ENCODE assay signal across 11 mouse cellular contexts in the genomic region with DNA sequence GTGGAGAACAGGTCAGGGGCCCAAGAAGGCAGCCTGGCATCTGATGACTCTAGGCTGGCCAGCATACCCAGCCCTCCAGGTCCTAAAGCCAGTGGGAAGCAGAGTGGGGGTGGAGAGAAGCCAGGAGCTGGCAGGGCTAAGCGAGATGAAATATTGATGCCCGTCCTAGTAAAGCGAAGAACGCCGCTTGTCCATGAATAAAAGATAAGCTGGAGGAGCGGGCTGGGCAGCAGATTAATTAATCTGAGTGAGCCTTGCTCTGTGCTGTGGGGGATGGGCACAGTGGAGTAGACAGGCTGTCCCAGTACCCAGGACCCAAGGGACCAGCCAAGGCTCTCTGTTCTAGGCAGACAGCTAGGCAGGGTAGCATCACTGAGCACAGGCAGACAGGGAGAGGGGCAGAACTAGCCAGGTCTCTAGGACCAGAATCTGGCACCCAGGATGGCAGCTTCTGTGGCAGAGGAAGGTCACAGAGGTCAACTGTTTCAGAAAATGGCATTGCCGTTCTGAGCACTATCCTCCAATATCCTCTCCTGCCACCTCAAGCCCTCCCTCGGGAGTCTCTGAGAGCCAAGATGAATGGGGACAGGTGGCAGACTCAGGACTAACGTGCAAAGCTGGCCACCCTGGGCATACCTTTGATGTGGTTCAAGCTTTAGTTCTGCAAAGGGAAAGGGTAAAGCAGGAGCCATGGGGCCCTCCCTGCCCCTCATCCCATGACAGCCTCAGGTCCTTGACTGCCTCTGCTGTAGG.
DNase-seq lines count a peak whose midpoint lies in the region; ATAC-seq lines count a peak whose summit lies in the region.
"Had no signal": no experiment of that assay in that cellular context is flagged by ENCODE, and none has a peak within 500 bp of the region (broad histone marks: within the 10 kb centered on the region; RNA-seq: fewer than 3 reads in every experiment).

No protein-coding gene starts in this region.

- H3K36me3 ChIP-seq in neural tube, embryonic 11.5 days (ENCODE audit: control insufficient read depth, insufficient read depth, low read length) = no peaks in the 10 kb centered on the region
- H3K36me3 ChIP-seq in midbrain, embryonic 10.5 days = no peaks in the 10 kb centered on the region
- H3K36me3 ChIP-seq: heart, embryonic 12.5 days; liver, embryonic 13.5 days had no signal

- H3K4me2 ChIP-seq in neural tube, embryonic 11.5 days (ENCODE audit: low read depth) = peak overlapping the region; percentile 12; the same call in 1 of the 2 replicates
- H3K4me2 ChIP-seq: heart, embryonic 12.5 days; liver, embryonic 13.5 days had no signal

- H3K4me3 ChIP-seq in neural tube, embryonic 11.5 days (ENCODE audit: low read depth, low read length) = no peak overlapping the region
- 0 out of 2 replicates have a peak overlapping the region, but pooled peaks have one; percentile 24 for H3K4me3 ChIP-seq in midbrain, embryonic 10.5 days
- H3K4me3 ChIP-seq: heart, embryonic 12.5 days; liver, embryonic 13.5 days had no signal

- no peak overlapping the region; the same call in 1 of the 2 replicates for H3K9ac ChIP-seq in neural tube, embryonic 11.5 days (ENCODE audit: low read length)
- H3K9ac ChIP-seq: heart, embryonic 12.5 days; liver, embryonic 13.5 days had no signal

- peak overlapping the region; percentile 78 for H3K27ac ChIP-seq in neural tube, embryonic 11.5 days (ENCODE audit: low read depth, low read length)
- H3K27ac ChIP-seq in midbrain, embryonic 10.5 days (replicated peaks) = peak overlapping the region; percentile 55; the same call in 1 of the 2 replicates
- H3K27ac ChIP-seq: liver, embryonic 13.5 days had no signal

- DNase-seq in neural tube, embryonic 11.5 days (ENCODE audit: low spot score) = peak; percentile 82
- DNase-seq in neural tube, embryonic 10.5 days (ENCODE audit: extremely low spot score, low spot score) = no peak
- DNase-seq in cerebellum, postnatal 36 days = peak; percentile 42
- DNase-seq in midbrain, embryonic 10.5 days (ENCODE audit: low spot score) = no peak
- no peak for DNase-seq in spleen, postnatal 10 days (ENCODE audit: low spot score in 2 of 2)
- no peak for DNase-seq in kidney, postnatal 10 days
- DNase-seq: kidney, adult 18-20 months; liver, embryonic 13.5 days; right cerebral cortex, adult 18-20 months had no signal

- H3K27me3 ChIP-seq in neural tube, embryonic 11.5 days (ENCODE audit: control insufficient read depth, insufficient read depth, low read length) = no peaks in the 10 kb centered on the region
- no peaks in the 10 kb centered on the region for H3K27me3 ChIP-seq in midbrain, embryonic 10.5 days (ENCODE audit: low read depth, poor library complexity, severe bottlenecking)
- H3K27me3 ChIP-seq: liver, embryonic 13.5 days had no signal

- ATAC-seq in neural tube, embryonic 11.5 days (ENCODE audit: insufficient read depth, low FRiP score, low TSS enrichment) = peak; percentile 81
- no peak for ATAC-seq in CD4-positive, CD25-positive, alpha-beta regulatory T cell, adult 4 months

- H3K9me3 ChIP-seq in neural tube, embryonic 11.5 days (ENCODE audit: control insufficient read depth, low read length) = no peaks in the 10 kb centered on the region
- H3K9me3 ChIP-seq in midbrain, embryonic 10.5 days (replicated peaks) = no peaks in the 10 kb centered on the region
- H3K9me3 ChIP-seq: liver, embryonic 13.5 days had no signal

- peaks cover 17% of the 10 kb centered on the region for H3K4me1 ChIP-seq in neural tube, embryonic 11.5 days (ENCODE audit: control insufficient read depth, insufficient read depth, low read length)
- peaks cover 21% of the 10 kb centered on the region for H3K4me1 ChIP-seq in midbrain, embryonic 10.5 days
- H3K4me1 ChIP-seq: heart, embryonic 12.5 days; liver, embryonic 13.5 days had no signal

- 28% methylated on average over 9 of the region's 9 CpGs for WGBS in neural tube, embryonic 11.5 days
- WGBS in midbrain, embryonic 10.5 days = 70% methylated on average over 9 of the region's 9 CpGs

Comparison
In these comparisons a context has a peak if more than half of its experiments do, and no peak if none do; other contexts are left out.
1. DNase-seq: peak in neural tube, embryonic 11.5 days (single experiment) and cerebellum, postnatal 36 days (2 of 2); none in neural tube, embryonic 10.5 days (single experiment), midbrain, embryonic 10.5 days (single experiment), spleen, postnatal 10 days (0 of 2) and kidney, postnatal 10 days (single experiment).